Mouse (Mus musculus) spleen, postnatal 10 days (tissue): Measurements from ENCODE around the gene Kcnh2.

Source experiments
- DNase-seq, 2 experiments: peaks; one replicate each; pipeline ENCODE4 v3.0.0; 2021 to 2022; ENCODE audit warnings: low spot score in 2 of 2

The Kcnh2 gene

GRCm38 (mm10) chr5:24319776-24320466 is 31.5 kb downstream of the Kcnh2 start:
- DNase-seq, result no peak

- DNase-seq, result no peak
Measured at GRCm38 (mm10) chr5:24309223-24309622, 42.2 kb downstream of the Kcnh2 start.

- DNase-seq, result no peak
Measured at GRCm38 (mm10) chr5:24308621-24309020, 42.8 kb downstream of the Kcnh2 start.

GRCm38 (mm10) chr5:24307118-24307777 is 44.2 kb downstream of the Kcnh2 start:
- DNase-seq, result no peak

- DNase-seq, result peak in 1 of 2 experiments; percentile 53
Measured at GRCm38 (mm10) chr5:24303199-24303598, 48.2 kb downstream of the Kcnh2 start.

GRCm38 (mm10) chr5:24299845-24300589 is 51.4 kb downstream of the Kcnh2 start:
- no peak for DNase-seq

GRCm38 (mm10) chr5:24291954-24292353 is 59.5 kb downstream of the Kcnh2 start:
- no peak for DNase-seq

GRCm38 (mm10) chr5:24286221-24286970 is 65.0 kb downstream of the Kcnh2 start:
- no peak for DNase-seq

GRCm38 (mm10) chr5:24284145-24284544 is 67.3 kb downstream of the Kcnh2 start:
- no peak for DNase-seq

- no peak for DNase-seq
Measured at GRCm38 (mm10) chr5:24283181-24283580, 68.2 kb downstream of the Kcnh2 start.

GRCm38 (mm10) chr5:24280523-24280922 is 70.9 kb downstream of the Kcnh2 start:
- no peak for DNase-seq

- no peak for DNase-seq
Measured at GRCm38 (mm10) chr5:24279527-24279926, 71.9 kb downstream of the Kcnh2 start.

- no peak for DNase-seq
Measured at GRCm38 (mm10) chr5:24278206-24278605, 73.2 kb downstream of the Kcnh2 start.

GRCm38 (mm10) chr5:24273683-24274621 is 77.5 kb downstream of the Kcnh2 start:
- DNase-seq, result no peak

- DNase-seq, result no peak
Measured at GRCm38 (mm10) chr5:24270941-24271340, 80.5 kb downstream of the Kcnh2 start.
